Mouse (Mus musculus) liver, embryonic 12.5 days (tissue): ENCODE measurements around the gene Zc3h6. TPM values are rescaled to one million over a fixed set of nuclear protein-coding genes. Genes with fewer than 3 reads are reported as not detected.
A peak's percentile ranks its signal among the peaks of the same experiment; 100 is the strongest.

Source experiments
- ATAC-seq: fragments of 200-750 bp; cut with Nextera tagmentation; 2 replicates; pipeline ENCODE4 v1.8.0; 2017; ENCODE audit warnings: moderate number of reproducible peaks, mild to moderate bottlenecking, moderate library complexity
- H3K27ac ChIP-seq: fragments of 300-500 bp; sonication (generic); 2 replicates; pipeline ENCODE4 v1.5.1; 2016; ENCODE audit warnings: mild to moderate bottlenecking
- H3K27me3 ChIP-seq: fragments of 300-500 bp; sonication (generic); replicated peaks from 2 replicates; pipeline ENCODE4 v1.6.1; 2016; ENCODE audit warnings: mild to moderate bottlenecking, moderate library complexity
- H3K36me3 ChIP-seq: fragments of 300-500 bp; sonication (generic); 2 replicates; pipeline ENCODE4 v1.6.1; 2016; ENCODE audit warnings: mild to moderate bottlenecking, moderate library complexity
- H3K4me1 ChIP-seq: fragments of 300-500 bp; sonication (generic); 2 replicates; pipeline ENCODE4 v1.6.1; 2016
- H3K4me2 ChIP-seq: fragments of 300-500 bp; sonication (generic); 2 replicates; pipeline ENCODE4 v1.6.1; 2016; ENCODE audit warnings: mild to moderate bottlenecking, moderate library complexity
- H3K4me3 ChIP-seq: fragments of 300-500 bp; sonication (generic); 2 replicates; pipeline ENCODE4 v1.5.1; 2016; ENCODE audit warnings: mild to moderate bottlenecking, moderate library complexity
- H3K9ac ChIP-seq: fragments of 300-500 bp; sonication (generic); 2 replicates; pipeline ENCODE4 v1.6.1; 2016; ENCODE audit warnings: mild to moderate bottlenecking, moderate library complexity
- H3K9me3 ChIP-seq: fragments of 300-500 bp; sonication (generic); replicated peaks from 2 replicates; pipeline ENCODE4 v1.6.1; 2016; ENCODE audit warnings: mild to moderate bottlenecking, moderate library complexity
- WGBS: fragments of 180-500 bp; shearing (Covaris S2); methylation state at CpG from one replicate; pipeline ENCODE4 v1.1.7; 2016; ENCODE audit not compliant: insufficient replicate concordance; 5-methylcytosine and 5-hydroxymethylcytosine counted together
- polyA plus RNA-seq: library from polyadenylated mRNA; unstranded; fragments of >200 nt; fragmentation: Nextera tagmentation; extraction: Ambion mirVana; gene quantifications from 2 replicates; pipeline ENCODE4 v1.2.1, GENCODE M21; 2016

Zc3h6 gene
- polyA plus RNA-seq, result 0.65 and 0.81 TPM in 2 replicates

DNA sequence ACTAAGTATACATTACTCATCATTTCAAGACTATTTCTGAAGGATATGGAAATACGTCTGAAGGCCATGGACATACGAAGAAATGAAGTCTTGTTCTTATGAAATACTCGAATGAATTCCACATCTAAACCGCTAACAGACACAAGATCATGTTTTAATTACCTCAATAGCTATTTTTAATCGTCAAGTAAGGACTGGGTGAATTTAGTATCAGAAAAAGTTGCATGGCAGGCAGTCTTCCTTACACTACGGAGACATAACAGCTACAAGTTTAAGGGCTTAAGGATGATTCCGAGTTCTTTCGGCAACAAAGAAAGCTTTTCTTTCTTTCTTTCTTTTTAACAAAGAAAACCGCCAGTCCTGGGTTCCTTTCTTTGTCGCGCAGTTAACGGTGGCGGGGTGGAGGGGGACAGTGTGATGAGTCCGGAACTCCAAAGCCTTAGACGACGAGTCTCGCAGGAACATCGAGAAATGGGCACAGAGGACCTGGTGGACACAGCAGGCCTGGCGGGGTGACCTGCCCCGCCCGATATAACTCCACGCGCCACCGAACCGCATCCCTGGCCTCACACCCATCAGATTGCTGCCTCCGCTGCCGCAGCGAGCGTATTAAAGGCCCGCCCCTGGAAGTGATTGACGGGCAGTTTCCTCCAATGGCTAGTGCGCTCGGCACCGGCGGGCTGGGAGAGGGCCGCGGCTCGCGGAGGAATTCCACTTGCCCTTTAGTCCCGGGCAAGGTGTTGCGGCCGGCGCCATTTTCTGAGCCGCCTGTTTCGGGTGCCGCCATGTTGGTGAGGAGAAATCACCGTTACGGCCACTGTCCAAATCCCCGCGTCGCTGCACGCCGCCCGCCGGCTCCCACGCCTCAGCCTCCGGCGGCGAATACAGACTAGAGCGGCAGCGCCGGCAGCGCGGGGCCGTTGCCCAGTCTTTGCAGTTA is at the start of gene Zc3h6:
Zc3h6 (plus strand) TSS at position 762 of the 940 bp plus-strand sequence.
- H3K9me3 ChIP-seq, result no peaks in the 10 kb centered on the region
- peak within 1 kb of the TSS; percentile 75 for H3K4me2 ChIP-seq
- H3K4me3 ChIP-seq, result peak within 1 kb of the TSS; percentile 79
- no peaks in the 10 kb centered on the region for H3K27me3 ChIP-seq
- H3K27ac ChIP-seq, result peak within 1 kb of the TSS; percentile 98
- no peaks in the 10 kb centered on the region for H3K36me3 ChIP-seq
- WGBS, result under 1% methylated on average over 65 of the region's 65 CpGs
- peak; percentile 95 for ATAC-seq
- peaks cover 16% of the 10 kb centered on the region for H3K4me1 ChIP-seq
- H3K9ac ChIP-seq, result peak within 1 kb of the TSS; percentile 97

DNA sequence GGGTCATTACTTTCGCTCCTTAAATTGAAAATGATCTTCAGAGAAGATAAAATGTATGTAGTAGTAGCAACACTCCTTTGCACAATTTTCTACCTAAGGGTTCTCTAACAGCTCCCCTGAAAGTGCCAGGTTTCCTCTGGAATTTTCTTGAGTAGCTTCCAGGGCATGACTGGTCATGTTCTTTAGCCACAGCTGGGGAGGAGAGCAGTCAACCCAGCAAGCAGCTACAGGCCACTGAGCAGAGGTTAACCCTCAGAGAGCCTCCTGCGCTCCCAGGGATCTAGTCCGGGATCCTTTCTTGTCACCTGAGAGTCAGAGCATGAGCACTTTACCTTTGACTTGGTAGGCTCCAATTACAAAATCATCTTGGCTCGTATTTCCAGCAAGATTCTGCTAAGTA is 42.4 kb upstream of the Zc3h6 start:
- no peak overlapping the region for H3K27ac ChIP-seq
- H3K4me1 ChIP-seq, result no peaks in the 10 kb centered on the region
- H3K4me3 ChIP-seq, result no peak overlapping the region
- 78% methylated on average over 4 of the region's 4 CpGs for WGBS
- H3K9ac ChIP-seq, result no peak overlapping the region
- ATAC-seq, result no peak
- no peaks in the 10 kb centered on the region for H3K9me3 ChIP-seq
- no peaks in the 10 kb centered on the region for H3K27me3 ChIP-seq
- no peak overlapping the region for H3K4me2 ChIP-seq
- peaks cover 44% of the 10 kb centered on the region for H3K36me3 ChIP-seq

- Histone ChIP-seq H3K9ac (no peak overlapping the region), H3K27me3 (no peaks in the 10 kb centered on the region), H3K4me2 (no peak overlapping the region), H3K36me3 (peaks cover 66% of the 10 kb centered on the region), H3K4me3 (no peak overlapping the region), H3K9me3 (no peaks in the 10 kb centered on the region), H3K4me1 (no peaks in the 10 kb centered on the region), H3K27ac (no peak overlapping the region)
- ATAC-seq, result no peak
- 79% methylated on average over 3 of the region's 3 CpGs for WGBS
Observed at GRCm38 (mm10) chr2:128928446-128928845, 38.8 kb upstream of the Zc3h6 start.

DNA sequence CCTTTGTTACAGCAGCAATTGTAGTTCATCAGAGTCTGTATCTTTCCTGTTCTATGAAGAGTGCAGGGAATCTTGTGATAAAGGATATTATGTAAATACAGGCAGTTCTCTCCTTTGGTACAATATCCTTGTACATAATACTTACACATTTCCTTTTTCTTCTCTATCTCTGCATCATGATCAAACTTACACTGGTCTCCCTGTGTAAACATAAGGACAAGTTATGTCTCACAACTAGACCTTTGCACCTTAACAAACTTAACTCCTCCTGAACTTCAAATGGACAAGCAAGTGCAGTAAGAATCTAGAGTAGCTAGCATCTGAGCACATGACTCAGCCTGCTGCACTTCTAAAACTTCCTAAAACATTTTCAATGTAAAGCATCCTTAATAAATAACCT is 36.5 kb upstream of the Zc3h6 start:
- Histone ChIP-seq H3K4me3 (no peak overlapping the region), H3K36me3 (peaks cover 68% of the 10 kb centered on the region), H3K9me3 (no peaks in the 10 kb centered on the region), H3K27ac (no peak overlapping the region), H3K27me3 (no peaks in the 10 kb centered on the region), H3K4me1 (no peaks in the 10 kb centered on the region), H3K4me2 (no peak overlapping the region), H3K9ac (no peak overlapping the region)
- ATAC-seq, result no peak

DNA sequence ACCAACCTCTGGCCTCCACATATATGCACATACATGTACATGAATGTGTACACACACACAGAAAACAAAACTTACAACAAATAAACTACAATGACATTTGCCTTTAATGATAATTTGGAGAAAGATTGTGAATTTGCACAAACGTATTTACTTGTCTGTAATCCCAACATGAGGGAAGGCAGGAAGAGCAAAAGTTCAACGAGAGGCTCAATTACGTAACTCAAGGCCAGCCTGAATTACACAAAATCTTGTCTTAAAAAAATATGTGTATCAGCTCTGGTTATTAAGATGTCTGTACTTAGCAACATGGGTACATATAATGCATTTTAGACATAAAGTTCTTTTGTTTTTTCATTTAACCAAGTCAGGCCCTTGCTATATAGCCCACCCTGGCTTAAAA is 30.9 kb upstream of the Zc3h6 start:
- Histone ChIP-seq H3K27ac (no peak overlapping the region), H3K4me2 (no peak overlapping the region), H3K27me3 (no peaks in the 10 kb centered on the region), H3K36me3 (peaks cover 54% of the 10 kb centered on the region), H3K9me3 (no peaks in the 10 kb centered on the region), H3K4me1 (no peaks in the 10 kb centered on the region), H3K9ac (no peak overlapping the region), H3K4me3 (no peak overlapping the region)
- WGBS, result 74% methylated on average over 3 of the region's 3 CpGs
- no peak for ATAC-seq

DNA sequence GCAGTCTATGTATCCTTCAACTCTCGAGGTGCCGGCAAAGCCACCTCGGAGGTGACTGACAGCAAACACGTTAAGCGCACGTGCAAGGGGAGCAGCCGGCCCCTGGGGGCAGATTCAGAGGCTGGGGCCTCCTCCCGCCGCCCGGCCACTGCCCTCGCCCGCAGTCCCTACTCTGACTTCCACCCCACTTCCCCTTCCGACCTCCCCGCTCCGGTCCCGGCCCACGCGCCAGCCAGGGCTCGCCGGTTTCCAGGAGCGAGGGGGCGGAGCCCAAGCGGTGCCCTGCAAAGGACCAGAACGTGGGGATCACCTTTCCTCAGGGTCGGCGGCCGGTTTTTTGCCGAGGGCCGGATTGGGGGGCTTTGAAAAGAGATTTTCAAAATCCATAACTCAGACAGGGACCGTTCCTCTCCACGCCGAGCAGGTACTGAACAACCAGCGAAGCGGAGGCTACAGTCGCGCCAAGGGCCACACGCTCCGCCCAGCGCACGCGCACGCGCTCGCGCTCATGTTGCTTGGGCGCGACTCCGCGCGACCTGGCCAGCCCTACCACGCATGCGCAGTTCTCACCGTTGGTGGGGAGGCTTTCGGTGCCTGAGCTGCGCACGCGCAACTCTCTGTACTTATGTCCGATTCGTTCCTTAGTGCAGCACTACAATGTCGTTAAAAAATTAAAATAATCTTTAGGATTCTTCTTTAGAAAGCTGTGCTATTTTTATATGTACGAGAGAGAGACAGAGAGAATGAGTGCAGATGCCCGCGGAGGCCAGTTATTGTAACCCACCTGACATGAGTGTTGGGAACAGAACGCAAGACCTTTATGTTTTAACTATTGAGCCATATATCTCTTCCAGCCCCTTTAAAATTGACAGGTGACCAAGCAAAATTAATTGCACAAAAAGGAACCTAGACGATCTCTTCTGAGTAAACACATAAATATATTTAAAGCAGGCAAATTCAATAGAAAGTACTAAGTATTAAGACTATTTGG is 23.4 kb upstream of the Zc3h6 start, which contains the start of gene Zc3h8:
Zc3h8 (minus strand) TSS at position 540 of the 991 bp plus-strand sequence.
- Histone ChIP-seq H3K27me3 (no peaks in the 10 kb centered on the region; the same call in 1 of the 2 replicates), H3K4me1 (peaks cover 11% of the 10 kb centered on the region), H3K9me3 (no peaks in the 10 kb centered on the region), H3K27ac (peak within 1 kb of the TSS; percentile 84), H3K4me3 (peak within 1 kb of the TSS; percentile 79), H3K9ac (peak within 1 kb of the TSS; percentile 84), H3K4me2 (peak within 1 kb of the TSS; percentile 96), H3K36me3 (peaks cover 14% of the 10 kb centered on the region)
- WGBS, result 1% methylated on average over 65 of the region's 65 CpGs
- ATAC-seq, result peak; percentile 94

GRCm38 (mm10) chr2:128947962-128948588 is 19.1 kb upstream of the Zc3h6 start:
- no peak for ATAC-seq
- Histone ChIP-seq H3K4me1 (peaks cover 4% of the 10 kb centered on the region; the same call in 1 of the 2 replicates), H3K9me3 (no peaks in the 10 kb centered on the region), H3K36me3 (no peaks in the 10 kb centered on the region), H3K4me3 (no peak overlapping the region), H3K9ac (no peak overlapping the region), H3K27ac (no peak overlapping the region), H3K4me2 (no peak overlapping the region), H3K27me3 (peaks cover 9% of the 10 kb centered on the region; the same call in 1 of the 2 replicates)
- WGBS, result 36% methylated on average over 6 of the region's 6 CpGs

DNA sequence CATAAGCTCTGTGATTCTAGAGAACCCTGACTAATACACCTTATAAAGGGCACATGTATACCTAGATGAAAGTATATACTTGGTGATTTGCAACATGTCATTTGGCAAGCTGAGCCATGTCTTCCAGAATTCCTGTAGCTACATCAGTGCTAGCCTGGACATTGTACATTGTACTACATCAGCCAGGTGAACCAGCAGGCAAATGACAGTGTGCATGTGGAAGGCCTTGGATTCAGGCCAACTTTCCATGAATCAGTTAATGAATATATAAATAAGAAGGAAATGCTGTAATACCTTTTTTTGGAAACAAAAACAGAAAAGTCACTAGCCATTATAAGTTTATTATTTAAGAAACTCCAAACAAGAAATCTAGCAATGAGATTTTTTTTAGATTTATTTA is 13.0 kb upstream of the Zc3h6 start:
- Histone ChIP-seq H3K4me3 (no peak overlapping the region), H3K27ac (no peak overlapping the region), H3K9me3 (no peaks in the 10 kb centered on the region), H3K4me2 (no peak overlapping the region), H3K9ac (no peak overlapping the region), H3K27me3 (peaks cover 12% of the 10 kb centered on the region; the same call in 1 of the 2 replicates), H3K4me1 (no peaks in the 10 kb centered on the region), H3K36me3 (no peaks in the 10 kb centered on the region)
- no peak for ATAC-seq

DNA sequence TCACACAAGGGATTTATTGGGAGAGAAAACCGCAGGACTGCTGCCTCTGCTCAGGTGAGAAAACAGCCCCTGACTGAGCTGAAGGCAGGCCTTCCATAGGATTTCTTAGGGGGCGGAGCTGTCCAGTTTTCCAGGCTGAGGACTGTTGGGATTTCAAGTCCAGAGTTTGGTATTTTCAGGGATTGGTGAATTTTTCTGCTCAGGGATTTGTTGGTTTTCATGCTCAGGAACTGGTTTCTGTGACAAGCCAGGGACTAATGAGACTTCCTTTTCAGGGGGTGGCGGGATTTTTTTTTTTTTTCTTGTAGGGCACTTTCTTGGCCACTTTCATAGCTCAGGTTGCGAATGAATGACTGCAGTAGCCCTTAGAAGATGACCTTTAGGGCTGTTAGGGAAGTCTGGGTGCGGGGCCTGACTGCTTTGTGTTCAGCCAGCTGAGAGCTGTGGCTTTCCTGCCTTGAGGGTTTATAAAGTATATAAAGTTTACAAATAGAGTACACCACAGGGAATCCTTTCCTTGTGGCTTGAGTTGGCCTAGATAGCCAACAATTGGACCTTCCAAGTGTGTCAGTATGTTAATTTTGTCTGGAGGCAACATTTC is 1.6 kb upstream of the Zc3h6 start:
- Histone ChIP-seq H3K4me2 (peak overlapping the region; percentile 75), H3K27me3 (no peaks in the 10 kb centered on the region), H3K36me3 (no peaks in the 10 kb centered on the region), H3K4me3 (no peak overlapping the region), H3K27ac (no peak overlapping the region), H3K9me3 (no peaks in the 10 kb centered on the region), H3K9ac (no peak overlapping the region), H3K4me1 (peaks cover 16% of the 10 kb centered on the region)
- no peak for ATAC-seq
- WGBS, result 74% methylated on average over 5 of the region's 5 CpGs

- peak overlapping the region; percentile 98; the same call in 1 of the 2 replicates for H3K27ac ChIP-seq
- peak overlapping the region; percentile 75 for H3K4me2 ChIP-seq
- H3K27me3 ChIP-seq, result no peaks in the 10 kb centered on the region
- WGBS, result 29% methylated on average over 6 of the region's 6 CpGs
- peaks cover 16% of the 10 kb centered on the region for H3K4me1 ChIP-seq
- H3K9ac ChIP-seq, result peak overlapping the region; percentile 97
- no peak for ATAC-seq
- peak overlapping the region; percentile 79 for H3K4me3 ChIP-seq
- H3K36me3 ChIP-seq, result no peaks in the 10 kb centered on the region
- no peaks in the 10 kb centered on the region for H3K9me3 ChIP-seq
Observed at GRCm38 (mm10) chr2:128966236-128966635, 966 bp upstream of the Zc3h6 start.
